Mouse (Mus musculus): ENCODE results near the gene Gipc3. TPM values are rescaled to one million over a fixed set of nuclear protein-coding genes. Genes with fewer than 3 reads are reported as not detected.

Gene Gipc3
- polyA plus RNA-seq, 1 experiment from 2014 or later: 0.04 TPM

GRCm38 (mm10) chr10:81358209-81358608 lies 15.1 kb upstream of the Gipc3 start:
- H3K9ac ChIP-seq (ENCODE audit: low read depth, low read length): peak overlapping the region; percentile 78
- no peaks in the 10 kb centered on the region for H3K9me3 ChIP-seq (ENCODE audit: control insufficient read depth)
- no peak for TF ChIP-seq CTCF (IDR thresholded peaks at IDR 0.05; ENCODE audit: low read depth)
- peaks cover 17% of the 10 kb centered on the region; the same call in 1 of the 2 replicates for H3K36me3 ChIP-seq (ENCODE audit: control insufficient read depth, insufficient read depth)
- peak overlapping the region; percentile 95 for H3K4me2 ChIP-seq (replicated peaks; ENCODE audit: low read depth)
- peaks cover 15% of the 10 kb centered on the region for H3K4me1 ChIP-seq (replicated peaks; ENCODE audit: control insufficient read depth, insufficient read depth, low read length)
- WGBS: 24% methylated on average over 4 of the region's 4 CpGs
- no peak for ATAC-seq
- H3K4me3 ChIP-seq (ENCODE audit: low read depth, low read length): peak overlapping the region; percentile 78
- H3K27me3 ChIP-seq (replicated peaks; ENCODE audit: control insufficient read depth, insufficient read depth, low read length): no peaks in the 10 kb centered on the region
- H3K27ac ChIP-seq (ENCODE audit: low read depth, low read length): peak overlapping the region; percentile 87

- H3K27ac ChIP-seq (ENCODE audit: low read depth, low read length): peak within 1 kb of the TSS; percentile 87
- H3K4me3 ChIP-seq (ENCODE audit: low read depth, low read length): peak within 1 kb of the TSS; percentile 78
- H3K9ac ChIP-seq (ENCODE audit: low read depth, low read length): peak within 1 kb of the TSS; percentile 78
- H3K27me3 ChIP-seq (replicated peaks; ENCODE audit: control insufficient read depth, insufficient read depth, low read length): no peaks in the 10 kb centered on the region
- no peaks in the 10 kb centered on the region for H3K9me3 ChIP-seq (ENCODE audit: control insufficient read depth)
- H3K4me2 ChIP-seq (replicated peaks; ENCODE audit: low read depth): peak within 1 kb of the TSS; percentile 95
- no peak for TF ChIP-seq CTCF (IDR thresholded peaks at IDR 0.05; ENCODE audit: low read depth)
- peaks cover 9% of the 10 kb centered on the region for H3K4me1 ChIP-seq (replicated peaks; ENCODE audit: control insufficient read depth, insufficient read depth, low read length)
- ATAC-seq: peak; percentile 78
- WGBS: 2% methylated on average over 73 of the region's 79 CpGs
- H3K36me3 ChIP-seq (ENCODE audit: control insufficient read depth, insufficient read depth): peaks cover 9% of the 10 kb centered on the region; the same call in 1 of the 2 replicates
These were observed 14.2 kb upstream of the Gipc3 start, which contains the start of gene Mfsd12 for GRCm38 (mm10) chr10:81356991-81357844. TSS of gene Mfsd12 (plus strand) at chr10:81357491.

GRCm38 (mm10) chr10:81356352-81356990 lies 13.4 kb upstream of the Gipc3 start:
- H3K4me3 ChIP-seq (ENCODE audit: low read depth, low read length): peak overlapping the region; percentile 78
- H3K9ac ChIP-seq (ENCODE audit: low read depth, low read length): peak overlapping the region; percentile 78; the same call in 1 of the 2 replicates

GRCm38 (mm10) chr10:81355533-81355932 lies 12.5 kb upstream of the Gipc3 start:
- H3K4me3 ChIP-seq (ENCODE audit: low read depth, low read length): no peak overlapping the region
- H3K9me3 ChIP-seq (ENCODE audit: control insufficient read depth): no peaks in the 10 kb centered on the region
- WGBS: 91% methylated on average over 4 of the region's 4 CpGs
- no peaks in the 10 kb centered on the region for H3K36me3 ChIP-seq (ENCODE audit: control insufficient read depth, insufficient read depth)
- peaks cover 6% of the 10 kb centered on the region; the same call in 1 of the 2 replicates for H3K4me1 ChIP-seq (replicated peaks; ENCODE audit: control insufficient read depth, insufficient read depth, low read length)
- no peaks in the 10 kb centered on the region for H3K27me3 ChIP-seq (replicated peaks; ENCODE audit: control insufficient read depth, insufficient read depth, low read length)
- no peak overlapping the region for H3K27ac ChIP-seq (ENCODE audit: low read depth, low read length)
- no peak overlapping the region for H3K4me2 ChIP-seq (replicated peaks; ENCODE audit: low read depth)
- no peak for TF ChIP-seq CTCF (IDR thresholded peaks at IDR 0.05; ENCODE audit: low read depth)
- no peak for ATAC-seq
- no peak overlapping the region for H3K9ac ChIP-seq (ENCODE audit: low read depth, low read length)

More at GRCm38 (mm10) chr10:81356352-81356990, 13.4 kb upstream of the Gipc3 start:
- WGBS: 34% methylated on average over 12 of the region's 12 CpGs
- Histone ChIP-seq H3K4me1 (replicated peaks; ENCODE audit: control insufficient read depth, insufficient read depth, low read length) (peaks cover 6% of the 10 kb centered on the region; the same call in 1 of the 2 replicates), H3K4me2 (replicated peaks; ENCODE audit: low read depth) (peak overlapping the region; percentile 95), H3K36me3 (ENCODE audit: control insufficient read depth, insufficient read depth) (peaks cover 3% of the 10 kb centered on the region; the same call in 1 of the 2 replicates), H3K27me3 (replicated peaks; ENCODE audit: control insufficient read depth, insufficient read depth, low read length) (no peaks in the 10 kb centered on the region), H3K27ac (ENCODE audit: low read depth, low read length) (no peak overlapping the region), H3K9me3 (ENCODE audit: control insufficient read depth) (no peaks in the 10 kb centered on the region)
- ATAC-seq: no peak
- TF ChIP-seq CTCF (IDR thresholded peaks at IDR 0.05; ENCODE audit: low read depth): no peak

- WGBS: 69% methylated on average over 9 of the region's 9 CpGs
- no peaks in the 10 kb centered on the region for H3K36me3 ChIP-seq (ENCODE audit: control insufficient read depth, insufficient read depth)
- H3K4me2 ChIP-seq (replicated peaks; ENCODE audit: low read depth): no peak overlapping the region
- H3K9ac ChIP-seq (ENCODE audit: low read depth, low read length): no peak overlapping the region
- no peak overlapping the region; the same call in 1 of the 2 replicates for H3K27ac ChIP-seq (ENCODE audit: low read depth, low read length)
- ATAC-seq: no peak
- H3K4me1 ChIP-seq (replicated peaks; ENCODE audit: control insufficient read depth, insufficient read depth, low read length): peaks cover 6% of the 10 kb centered on the region; the same call in 1 of the 2 replicates
- no peaks in the 10 kb centered on the region for H3K27me3 ChIP-seq (replicated peaks; ENCODE audit: control insufficient read depth, insufficient read depth, low read length)
- no peaks in the 10 kb centered on the region for H3K9me3 ChIP-seq (ENCODE audit: control insufficient read depth)
- TF ChIP-seq CTCF (IDR thresholded peaks at IDR 0.05; ENCODE audit: low read depth): no peak
- no peak overlapping the region for H3K4me3 ChIP-seq (ENCODE audit: low read depth, low read length)
These were observed 11.8 kb upstream of the Gipc3 start for GRCm38 (mm10) chr10:81354738-81355477.

All from intestine, postnatal 0 days (tissue).